Mouse (Mus musculus): ENCODE data around the gene Ankrd13d. TPM values are rescaled to one million over a fixed set of nuclear protein-coding genes. Genes with fewer than 3 reads are reported as not detected.

Gene Ankrd13d
- polyA plus RNA-seq, 1 experiment from 2014 or later: 11.0 TPM

DNA sequence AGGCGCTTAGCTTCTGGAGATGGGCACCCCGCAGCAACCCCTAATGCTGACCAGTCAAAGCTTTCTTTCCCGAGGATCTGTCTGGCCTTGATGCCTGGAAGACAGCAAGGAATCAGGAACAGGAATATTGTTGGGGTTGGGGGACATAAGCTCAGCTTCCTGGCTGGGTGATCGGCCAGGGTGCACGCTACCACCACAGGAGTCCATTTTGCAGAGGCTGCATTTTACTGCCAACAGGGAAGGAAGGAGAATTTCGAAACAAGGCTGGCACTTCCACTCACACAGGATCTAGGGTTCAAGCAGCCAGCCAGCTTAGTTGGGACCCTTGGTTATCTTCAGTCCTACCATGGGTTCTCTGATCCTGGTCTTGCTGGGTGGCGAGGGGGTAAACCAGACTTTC is 716 bp upstream of the Ankrd13d start:
- no peak for ATAC-seq (ENCODE audit: low FRiP score)
- Histone ChIP-seq H3K4me3 (ENCODE audit: low read depth, low read length) (peak overlapping the region; percentile 53), H3K27ac (ENCODE audit: low read depth, low read length) (no peak overlapping the region), H3K9ac (ENCODE audit: low read depth, low read length) (no peak overlapping the region), H3K4me2 (replicated peaks; ENCODE audit: low read depth, low read length) (no peak overlapping the region), H3K27me3 (ENCODE audit: control insufficient read depth, insufficient read depth, low read length) (no peaks in the 10 kb centered on the region), H3K4me1 (replicated peaks; ENCODE audit: control insufficient read depth, insufficient read depth, low read length) (0 out of 2 replicates have a peak, but pooled peaks cover 3% of the 10 kb centered on the region), H3K36me3 (ENCODE audit: control insufficient read depth, insufficient read depth, low read length) (peaks cover 5% of the 10 kb centered on the region), H3K9me3 (ENCODE audit: control insufficient read depth, low read length) (no peaks in the 10 kb centered on the region)
- WGBS: 49% methylated on average over 7 of the region's 7 CpGs
- DNase-seq (ENCODE audit: low spot score): no peak

DNA sequence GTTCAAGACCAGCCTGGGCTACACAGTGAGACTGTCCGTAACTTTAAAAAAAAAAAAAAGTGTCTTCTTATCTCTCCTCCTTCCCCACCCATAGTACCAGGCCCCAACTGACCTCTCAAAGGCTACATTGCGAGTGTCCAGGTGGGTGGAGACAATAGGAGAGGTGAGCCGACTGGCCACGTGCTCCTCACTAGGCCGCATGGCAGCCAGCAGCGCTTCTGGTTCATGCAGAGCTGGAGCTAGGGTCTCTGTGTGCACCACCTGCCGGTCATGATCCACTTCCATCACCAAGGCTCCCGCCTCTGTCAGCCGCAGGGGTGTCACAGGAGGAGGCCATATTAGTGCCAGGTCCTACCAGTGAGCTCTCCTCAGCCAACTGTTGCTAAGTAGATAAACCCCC is 2.5 kb downstream of the Ankrd13d start:
- DNase-seq (ENCODE audit: low spot score) (no peak), ATAC-seq (ENCODE audit: low FRiP score) (no peak)
- Histone ChIP-seq H3K4me3 (ENCODE audit: low read depth, low read length) (no peak overlapping the region), H3K27ac (ENCODE audit: low read depth, low read length) (no peak overlapping the region), H3K4me1 (replicated peaks; ENCODE audit: control insufficient read depth, insufficient read depth, low read length) (0 out of 2 replicates have a peak, but pooled peaks cover 3% of the 10 kb centered on the region), H3K9me3 (ENCODE audit: control insufficient read depth, low read length) (no peaks in the 10 kb centered on the region), H3K36me3 (ENCODE audit: control insufficient read depth, insufficient read depth, low read length) (no peaks in the 10 kb centered on the region), H3K4me2 (replicated peaks; ENCODE audit: low read depth, low read length) (no peak overlapping the region), H3K9ac (ENCODE audit: low read depth, low read length) (no peak overlapping the region), H3K27me3 (ENCODE audit: control insufficient read depth, insufficient read depth, low read length) (no peaks in the 10 kb centered on the region)
- 94% methylated on average over 9 of the region's 9 CpGs for WGBS

DNA sequence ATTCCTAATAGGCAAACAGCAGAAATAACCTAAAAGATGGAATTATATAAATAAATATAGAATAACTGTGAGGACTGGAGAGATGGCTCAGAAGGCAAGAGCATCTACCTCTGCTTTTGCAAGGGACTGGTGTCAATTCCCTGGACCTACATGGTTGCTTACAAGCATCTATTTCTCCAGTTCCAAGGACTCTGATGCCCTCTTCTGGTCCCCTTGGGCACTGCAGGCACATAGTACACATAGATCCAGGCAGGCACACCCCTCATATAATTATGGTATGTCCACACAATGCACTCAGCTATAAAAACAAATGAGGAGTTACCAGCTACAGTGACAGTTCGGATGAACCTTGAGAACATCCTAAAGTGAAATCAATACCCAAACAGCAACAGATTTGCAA is 3.5 kb downstream of the Ankrd13d start:
- DNase-seq (ENCODE audit: low spot score): no peak
- H3K36me3 ChIP-seq (ENCODE audit: control insufficient read depth, insufficient read depth, low read length): no peaks in the 10 kb centered on the region
- WGBS: 95% methylated on average over 1 of the region's 1 CpGs
- ATAC-seq (ENCODE audit: low FRiP score): no peak
- no peaks in the 10 kb centered on the region for H3K27me3 ChIP-seq (ENCODE audit: control insufficient read depth, insufficient read depth, low read length)
- no peak overlapping the region for H3K4me2 ChIP-seq (replicated peaks; ENCODE audit: low read depth, low read length)
- 0 out of 2 replicates have a peak, but pooled peaks cover 3% of the 10 kb centered on the region for H3K4me1 ChIP-seq (replicated peaks; ENCODE audit: control insufficient read depth, insufficient read depth, low read length)
- no peaks in the 10 kb centered on the region for H3K9me3 ChIP-seq (ENCODE audit: control insufficient read depth, low read length)
- no peak overlapping the region for H3K27ac ChIP-seq (ENCODE audit: low read depth, low read length)
- H3K9ac ChIP-seq (ENCODE audit: low read depth, low read length): no peak overlapping the region
- H3K4me3 ChIP-seq (ENCODE audit: low read depth, low read length): no peak overlapping the region

DNA sequence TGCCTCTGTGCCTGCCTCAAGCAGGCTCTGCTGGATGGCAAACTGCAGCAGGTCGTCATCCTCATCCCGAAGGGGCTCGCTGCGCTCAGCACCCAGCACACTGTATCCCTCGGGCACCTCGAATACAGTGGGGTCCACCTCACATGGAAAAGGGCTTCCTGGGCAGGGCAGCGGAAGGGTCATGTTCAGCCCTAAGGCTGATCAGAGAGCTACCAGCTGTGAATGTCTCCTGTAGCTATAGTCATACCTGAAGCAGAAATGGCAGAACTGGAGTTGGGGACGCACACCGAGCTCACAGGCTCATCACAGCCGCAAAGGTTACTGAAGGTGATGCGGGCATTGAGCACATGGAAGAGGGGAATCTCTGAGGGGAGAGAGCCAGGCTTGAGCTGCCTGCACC is 12.0 kb downstream of the Ankrd13d start:
- DNase-seq (ENCODE audit: low spot score): no peak
- Histone ChIP-seq H3K9ac (ENCODE audit: low read depth, low read length) (no peak overlapping the region), H3K4me3 (ENCODE audit: low read depth, low read length) (no peak overlapping the region), H3K4me2 (replicated peaks; ENCODE audit: low read depth, low read length) (no peak overlapping the region), H3K36me3 (ENCODE audit: control insufficient read depth, insufficient read depth, low read length) (no peaks in the 10 kb centered on the region), H3K27me3 (ENCODE audit: control insufficient read depth, insufficient read depth, low read length) (peaks cover 16% of the 10 kb centered on the region), H3K27ac (ENCODE audit: low read depth, low read length) (no peak overlapping the region), H3K4me1 (replicated peaks; ENCODE audit: control insufficient read depth, insufficient read depth, low read length) (0 out of 2 replicates have a peak, but pooled peaks cover 3% of the 10 kb centered on the region), H3K9me3 (ENCODE audit: control insufficient read depth, low read length) (no peaks in the 10 kb centered on the region)
- WGBS: 93% methylated on average over 11 of the region's 11 CpGs
- ATAC-seq (ENCODE audit: low FRiP score): no peak

DNA sequence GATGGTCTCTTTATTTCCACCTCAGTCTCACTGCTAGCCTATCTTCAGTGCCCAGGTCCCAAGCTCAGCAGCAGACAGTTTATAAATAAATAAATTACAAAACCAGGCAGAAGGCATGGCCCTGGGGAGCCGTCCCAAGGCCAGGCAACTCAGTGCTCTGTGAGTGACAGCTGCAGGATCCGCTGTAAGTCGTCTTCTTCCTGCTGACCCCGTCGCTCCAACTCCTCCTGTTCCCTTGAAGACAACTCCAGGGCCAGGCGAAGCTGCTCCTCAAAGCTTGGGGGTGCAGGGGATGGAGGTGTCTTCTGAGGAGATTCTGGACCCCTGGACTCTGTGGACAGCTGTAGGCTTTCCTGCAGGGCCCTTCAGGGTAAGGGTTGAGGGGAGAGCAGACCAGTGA is 12.8 kb downstream of the Ankrd13d start:
- H3K27me3 ChIP-seq (ENCODE audit: control insufficient read depth, insufficient read depth, low read length): peaks cover 16% of the 10 kb centered on the region
- no peak for DNase-seq (ENCODE audit: low spot score)

DNA sequence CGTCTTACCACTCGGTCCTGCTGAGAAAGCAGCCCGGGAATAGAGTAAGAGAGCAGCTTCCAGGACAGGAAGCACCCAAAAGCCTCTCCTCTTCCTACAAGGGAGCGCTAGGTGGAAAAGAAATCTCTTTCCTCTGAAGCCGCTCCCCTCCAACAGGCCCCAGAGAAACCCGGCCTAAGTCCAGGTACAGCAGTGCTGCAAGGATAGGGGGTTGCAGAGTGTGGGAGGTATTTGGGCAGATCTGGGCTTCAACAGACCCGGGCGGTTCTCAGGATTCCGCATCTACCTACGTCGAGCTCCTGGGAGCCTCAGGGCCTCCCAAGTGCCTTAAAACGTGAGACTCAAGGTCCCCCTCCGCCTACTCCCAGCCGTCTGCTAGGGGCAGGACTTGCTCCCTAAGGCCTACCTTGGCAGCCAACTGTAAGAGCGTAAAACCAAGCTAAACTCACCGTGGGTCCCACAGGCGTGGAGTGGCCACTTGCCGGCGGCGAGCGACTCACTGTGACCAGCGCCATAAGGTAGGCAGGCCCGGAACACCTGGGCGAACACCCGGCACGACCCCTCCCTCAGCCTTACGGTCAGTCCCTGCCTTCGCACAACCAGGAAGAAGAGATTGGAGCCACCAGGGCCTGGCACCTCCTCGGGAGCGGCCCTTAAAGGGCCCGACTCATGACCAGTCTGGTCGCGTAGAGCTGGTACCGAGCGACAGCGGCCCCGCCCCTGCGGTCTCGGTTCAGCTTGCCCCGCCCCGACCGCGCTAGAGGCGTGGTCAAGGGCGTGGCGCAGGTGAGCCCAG is 14.2 kb downstream of the Ankrd13d start, which contains the start of gene Ssh3:
Ssh3 (minus strand) TSS at position 615 of the 796 bp plus-strand sequence.
- Histone ChIP-seq H3K36me3 (ENCODE audit: control insufficient read depth, insufficient read depth, low read length) (no peaks in the 10 kb centered on the region), H3K4me2 (replicated peaks; ENCODE audit: low read depth, low read length) (peak within 1 kb of the TSS; percentile 45), H3K27me3 (ENCODE audit: control insufficient read depth, insufficient read depth, low read length) (peaks cover 16% of the 10 kb centered on the region), H3K4me3 (ENCODE audit: low read depth, low read length) (peak within 1 kb of the TSS; percentile 27; the same call in 1 of the 2 replicates), H3K4me1 (replicated peaks; ENCODE audit: control insufficient read depth, insufficient read depth, low read length) (0 out of 2 replicates have a peak, but pooled peaks cover 3% of the 10 kb centered on the region), H3K27ac (ENCODE audit: low read depth, low read length) (no peak within 1 kb of the TSS), H3K9me3 (ENCODE audit: control insufficient read depth, low read length) (no peaks in the 10 kb centered on the region), H3K9ac (ENCODE audit: low read depth, low read length) (0 out of 2 replicates have a peak within 1 kb of the TSS, but pooled peaks have one; percentile 17)
- WGBS: 6% methylated on average over 46 of the region's 46 CpGs
- DNase-seq (ENCODE audit: low spot score) (peak; percentile 46), ATAC-seq (ENCODE audit: low FRiP score) (peak; percentile 47; the same call in 1 of the 2 replicates)

More for the DNA sequence above, 12.8 kb downstream of the Ankrd13d start:
- Histone ChIP-seq H3K4me3 (ENCODE audit: low read depth, low read length) (no peak overlapping the region), H3K27ac (ENCODE audit: low read depth, low read length) (no peak overlapping the region), H3K36me3 (ENCODE audit: control insufficient read depth, insufficient read depth, low read length) (no peaks in the 10 kb centered on the region), H3K4me1 (replicated peaks; ENCODE audit: control insufficient read depth, insufficient read depth, low read length) (0 out of 2 replicates have a peak, but pooled peaks cover 3% of the 10 kb centered on the region), H3K9me3 (ENCODE audit: control insufficient read depth, low read length) (no peaks in the 10 kb centered on the region), H3K9ac (ENCODE audit: low read depth, low read length) (no peak overlapping the region), H3K4me2 (replicated peaks; ENCODE audit: low read depth, low read length) (no peak overlapping the region)
- WGBS: 69% methylated on average over 6 of the region's 6 CpGs
- ATAC-seq (ENCODE audit: low FRiP score): no peak

DNA sequence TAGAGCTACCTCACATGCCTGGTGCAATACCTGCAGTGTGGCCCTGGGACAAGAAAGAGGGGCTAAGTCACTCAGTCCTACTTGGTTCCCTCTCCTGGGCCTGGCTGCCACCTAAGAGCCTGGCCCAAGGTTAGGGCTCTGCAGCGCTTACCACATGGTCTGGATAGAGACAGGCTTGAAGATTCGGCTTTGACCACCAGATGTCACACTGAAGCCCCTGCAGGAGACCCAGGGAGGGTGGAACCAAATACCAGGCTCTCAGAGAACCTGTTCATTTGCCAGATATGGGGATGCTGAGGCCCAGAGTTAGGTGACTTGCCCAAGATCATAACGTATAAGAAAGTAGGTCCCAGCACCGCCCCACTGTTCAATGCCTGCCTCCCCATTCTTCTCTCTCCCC is 17.0 kb downstream of the Ankrd13d start:
- Histone ChIP-seq H3K4me3 (ENCODE audit: low read depth, low read length) (no peak overlapping the region), H3K27me3 (ENCODE audit: control insufficient read depth, insufficient read depth, low read length) (peaks cover 16% of the 10 kb centered on the region), H3K36me3 (ENCODE audit: control insufficient read depth, insufficient read depth, low read length) (no peaks in the 10 kb centered on the region), H3K9ac (ENCODE audit: low read depth, low read length) (no peak overlapping the region), H3K9me3 (ENCODE audit: control insufficient read depth, low read length) (no peaks in the 10 kb centered on the region), H3K4me1 (replicated peaks; ENCODE audit: control insufficient read depth, insufficient read depth, low read length) (0 out of 2 replicates have a peak, but pooled peaks cover 3% of the 10 kb centered on the region), H3K27ac (ENCODE audit: low read depth, low read length) (no peak overlapping the region), H3K4me2 (replicated peaks; ENCODE audit: low read depth, low read length) (no peak overlapping the region)
- WGBS: 75% methylated on average over 4 of the region's 4 CpGs
- DNase-seq (ENCODE audit: low spot score) (no peak), ATAC-seq (ENCODE audit: low FRiP score) (no peak)

DNA sequence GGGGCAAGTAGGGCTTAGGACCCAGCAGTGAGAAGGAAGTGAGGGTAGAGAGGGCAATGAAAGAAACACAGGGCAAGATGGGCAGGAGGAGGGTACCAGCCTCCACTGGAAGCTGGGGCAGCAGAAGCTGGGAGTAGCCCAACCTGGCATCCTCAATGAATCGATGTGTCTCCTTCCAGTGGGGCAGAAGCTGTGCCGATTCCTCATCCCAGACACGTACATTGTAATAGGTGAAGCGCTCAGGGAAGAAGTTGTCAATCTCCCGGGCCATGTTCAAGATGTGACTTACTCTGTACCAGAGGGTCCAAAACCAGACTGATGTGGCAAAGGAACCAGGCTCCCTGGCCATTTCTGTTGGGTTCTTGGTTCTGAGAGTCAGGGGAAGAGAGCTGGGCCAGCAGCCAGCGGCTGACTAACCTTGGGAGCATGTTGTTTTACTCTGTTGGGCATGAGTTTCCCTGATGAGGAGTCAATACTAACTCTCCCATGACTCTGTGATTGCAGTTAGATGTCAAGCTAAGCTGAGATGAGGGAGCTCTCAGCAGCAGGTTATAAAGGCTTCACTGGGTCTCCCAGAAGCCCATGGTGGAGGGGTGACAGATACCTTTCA is 18.7 kb downstream of the Ankrd13d start:
- no peak overlapping the region for H3K27ac ChIP-seq (ENCODE audit: low read depth, low read length)
- H3K4me2 ChIP-seq (replicated peaks; ENCODE audit: low read depth, low read length): no peak overlapping the region
- 0 out of 2 replicates have a peak, but pooled peaks cover 3% of the 10 kb centered on the region for H3K4me1 ChIP-seq (replicated peaks; ENCODE audit: control insufficient read depth, insufficient read depth, low read length)
- H3K9ac ChIP-seq (ENCODE audit: low read depth, low read length): no peak overlapping the region
- 92% methylated on average over 6 of the region's 6 CpGs for WGBS
- H3K27me3 ChIP-seq (ENCODE audit: control insufficient read depth, insufficient read depth, low read length): peaks cover 14% of the 10 kb centered on the region
- no peak overlapping the region for H3K4me3 ChIP-seq (ENCODE audit: low read depth, low read length)
- H3K36me3 ChIP-seq (ENCODE audit: control insufficient read depth, insufficient read depth, low read length): no peaks in the 10 kb centered on the region
- H3K9me3 ChIP-seq (ENCODE audit: control insufficient read depth, low read length): no peaks in the 10 kb centered on the region
- no peak for ATAC-seq (ENCODE audit: low FRiP score)
- DNase-seq (ENCODE audit: low spot score): no peak

Measured in hindbrain, embryonic 11.5 days (tissue).